Mouse (Mus musculus) cerebellum, adult (tissue): ENCODE data around the gene Dact1.
A peak's percentile ranks its signal among the peaks of the same experiment; 100 is the strongest.

Experiments used
- ATAC-seq: cut with Nextera tagmentation; 2 replicates; pipeline ENCODE4 v1.9.2; 2017; ENCODE audit warnings: mild to moderate bottlenecking, moderate library complexity, mixed read lengths; ENCODE audit not compliant: insufficient number of reproducible peaks, low FRiP score, low TSS enrichment

The Dact1 gene

DNA sequence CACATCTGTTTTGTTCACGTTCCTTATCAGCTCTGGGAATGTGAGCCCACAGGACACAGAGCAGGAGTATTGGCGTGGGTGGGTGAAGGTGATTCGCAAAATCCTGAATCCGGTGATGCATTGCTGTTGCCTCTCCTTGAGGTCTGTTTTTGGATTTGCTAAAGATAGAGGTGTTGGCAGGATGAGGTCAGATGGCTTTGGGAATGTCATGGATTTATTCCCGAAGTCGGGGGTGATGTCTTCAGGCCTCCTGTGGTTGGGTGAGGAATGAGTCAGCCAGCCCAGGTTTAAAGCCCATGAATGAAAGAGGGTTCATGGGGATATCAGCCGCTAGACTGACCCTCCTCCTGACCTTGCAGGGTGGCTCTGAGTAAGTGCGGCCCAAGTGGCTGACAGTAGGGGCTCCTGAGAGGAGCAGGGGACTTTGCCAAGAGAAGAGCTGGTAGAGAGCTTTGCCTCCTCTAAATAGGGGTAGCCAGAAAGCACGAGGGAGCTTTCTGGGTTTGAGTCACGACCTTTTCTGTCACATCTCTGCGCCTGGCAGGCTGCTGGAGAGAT, 27.4 kb downstream of the Dact1 start:
- no peak for ATAC-seq

DNA sequence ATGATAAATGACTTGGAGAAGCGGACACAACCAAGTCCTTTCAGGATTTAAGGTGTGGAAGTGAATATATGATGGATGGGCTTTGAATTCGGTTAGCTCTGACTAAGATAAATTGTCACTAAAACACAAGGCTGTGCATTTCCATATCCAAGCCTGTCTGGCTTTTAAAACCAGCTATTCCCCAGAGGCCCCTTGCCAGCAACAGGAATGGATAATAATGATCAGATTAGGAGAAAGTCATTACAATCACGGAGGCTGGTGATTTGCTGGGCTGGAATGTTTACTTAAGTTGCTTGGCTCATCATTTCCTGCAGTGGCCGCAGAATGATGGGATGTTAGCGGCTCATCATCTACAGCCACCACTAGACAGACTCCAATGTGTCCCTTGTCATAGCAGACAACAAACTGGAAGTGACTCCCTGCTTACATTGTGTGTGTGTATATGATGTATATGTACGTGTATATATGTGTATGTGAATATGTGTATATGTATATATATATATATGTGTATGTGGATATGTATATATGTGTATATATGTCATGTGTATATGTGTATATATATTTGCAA, 28.3 kb downstream of the Dact1 start:
- no peak for ATAC-seq

DNA sequence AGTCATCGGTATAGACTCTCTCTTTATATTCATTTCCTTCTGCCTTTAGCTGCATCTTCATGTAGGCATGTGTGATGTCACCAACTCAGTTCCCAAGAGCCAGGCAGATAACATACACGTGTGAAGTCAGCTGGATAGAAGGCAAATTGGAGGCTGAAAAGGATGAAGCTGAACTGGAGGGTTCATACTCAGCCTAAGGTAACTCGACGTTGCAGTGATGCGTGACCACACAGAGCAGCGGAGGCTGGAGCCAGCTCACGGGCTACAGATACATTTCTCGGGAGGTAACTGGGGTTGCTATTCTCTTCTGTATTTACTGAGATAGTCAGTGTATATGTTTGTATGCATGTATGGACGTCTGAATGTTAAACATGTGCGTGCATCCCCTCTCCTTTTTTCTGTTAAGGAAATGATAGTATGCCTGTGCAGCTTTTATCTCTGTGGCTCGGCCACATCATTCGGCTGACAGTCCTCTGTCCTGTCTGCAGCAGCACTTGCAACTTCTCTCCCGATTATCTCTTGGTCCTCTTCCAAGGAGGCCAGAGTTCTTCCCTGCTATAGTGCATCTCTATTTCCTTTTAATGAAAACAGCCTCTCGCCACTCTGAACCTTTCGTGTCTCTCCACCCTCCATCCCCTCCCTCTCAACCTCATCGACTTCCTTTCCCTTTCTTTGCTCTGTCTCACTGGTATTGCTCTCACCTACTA, 29.6 kb downstream of the Dact1 start:
- ATAC-seq: no peak

DNA sequence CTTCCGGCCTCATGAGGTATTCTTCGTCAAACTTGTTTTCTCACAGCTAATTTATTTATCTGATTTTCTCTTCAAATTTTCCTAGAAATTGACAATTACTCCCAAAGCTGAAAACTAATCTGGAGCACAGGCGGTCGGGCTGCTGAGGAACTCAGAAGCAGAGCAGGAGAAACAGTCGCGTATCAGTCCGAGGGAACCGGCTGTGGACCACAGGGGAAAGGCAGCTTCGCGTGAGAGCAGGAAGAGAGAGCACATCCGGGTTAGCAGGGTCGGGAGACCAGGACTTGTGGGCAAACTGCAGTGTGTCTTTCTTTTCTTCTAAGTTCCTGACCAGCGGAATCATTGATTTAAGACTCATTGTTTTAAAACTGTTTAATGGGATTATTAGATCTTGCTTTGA, 32.7 kb downstream of the Dact1 start:
- no peak for ATAC-seq

DNA sequence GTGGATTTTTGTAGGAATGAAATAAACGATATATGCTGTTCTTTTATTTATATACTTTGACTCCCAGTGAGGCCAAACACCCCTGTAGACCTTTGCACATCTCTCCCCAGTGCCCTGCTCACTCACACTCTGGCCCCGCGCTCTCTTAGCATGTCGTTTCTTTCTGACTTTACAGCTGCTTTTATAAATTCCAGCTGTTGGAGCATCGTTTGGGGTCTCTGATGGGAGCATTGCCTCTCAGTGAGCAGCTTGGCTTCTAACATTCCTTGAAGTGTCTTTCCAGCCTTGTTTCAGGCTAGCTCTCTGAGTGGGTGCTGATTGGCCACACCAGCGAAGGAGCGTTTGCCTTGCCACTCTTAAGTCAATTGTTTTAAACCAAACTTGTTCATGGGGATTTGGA, 35.8 kb downstream of the Dact1 start:
- no peak for ATAC-seq

DNA sequence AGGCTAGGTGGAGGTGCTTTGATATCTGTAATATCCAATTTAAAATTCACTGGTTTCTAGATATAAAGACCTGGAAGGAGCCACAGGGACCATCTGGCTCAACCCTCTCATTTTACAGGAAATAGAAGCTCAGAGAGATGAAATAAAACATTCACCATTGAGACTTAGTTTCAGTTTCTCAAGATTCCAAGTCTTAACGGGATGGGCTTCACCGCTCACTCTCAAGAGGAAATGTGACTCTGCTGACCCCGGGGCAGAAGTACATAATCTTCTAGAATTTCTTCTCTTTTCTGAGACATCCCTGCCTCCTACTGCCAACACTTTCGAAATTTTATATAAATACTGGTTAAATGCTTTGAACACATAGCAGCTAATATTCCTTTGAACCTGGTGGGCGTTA, 36.4 kb downstream of the Dact1 start:
- ATAC-seq: no peak

DNA sequence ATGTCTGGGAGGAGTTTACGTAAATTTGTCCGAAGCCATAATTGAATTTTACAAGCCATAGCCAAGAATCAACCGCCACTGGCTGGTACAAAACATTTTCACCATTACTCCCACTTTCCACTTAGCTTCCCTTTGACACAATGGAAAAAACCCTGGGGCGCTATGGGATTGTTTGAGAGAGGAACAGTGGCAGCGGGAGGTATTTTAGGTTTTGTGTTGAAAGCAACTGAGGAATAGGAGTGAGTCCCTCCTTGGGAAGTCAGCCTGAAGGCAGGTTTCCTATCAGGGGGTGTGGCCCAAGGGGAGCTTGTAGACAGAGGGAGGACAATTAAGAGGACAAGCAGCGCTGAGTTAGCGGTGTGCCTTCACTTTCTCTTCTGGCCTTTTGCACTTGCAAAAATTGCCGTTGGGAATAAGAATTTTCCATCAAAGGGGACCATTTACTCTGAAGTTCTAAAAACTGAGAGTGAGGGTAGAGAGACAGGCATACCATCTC, 38.8 kb downstream of the Dact1 start:
- no peak for ATAC-seq

DNA sequence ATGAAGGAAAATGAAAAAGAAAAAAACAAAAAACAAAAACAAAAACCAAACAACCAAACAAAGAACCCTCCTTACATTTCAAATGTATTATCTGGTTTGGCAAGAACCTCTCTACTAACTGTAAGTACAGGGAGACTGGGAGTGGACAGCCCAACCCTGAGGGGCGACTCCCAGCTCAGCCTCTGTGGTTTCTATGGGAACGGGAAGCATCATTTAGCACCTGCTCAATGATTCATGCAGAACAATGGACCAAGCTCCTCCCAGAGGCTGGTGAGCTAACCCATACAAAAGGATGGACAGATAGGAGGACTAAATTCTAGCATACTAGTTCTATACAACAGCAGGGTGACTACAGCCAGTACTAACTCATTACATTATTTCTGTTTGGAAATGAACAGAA, 40.4 kb downstream of the Dact1 start:
- ATAC-seq: no peak

DNA sequence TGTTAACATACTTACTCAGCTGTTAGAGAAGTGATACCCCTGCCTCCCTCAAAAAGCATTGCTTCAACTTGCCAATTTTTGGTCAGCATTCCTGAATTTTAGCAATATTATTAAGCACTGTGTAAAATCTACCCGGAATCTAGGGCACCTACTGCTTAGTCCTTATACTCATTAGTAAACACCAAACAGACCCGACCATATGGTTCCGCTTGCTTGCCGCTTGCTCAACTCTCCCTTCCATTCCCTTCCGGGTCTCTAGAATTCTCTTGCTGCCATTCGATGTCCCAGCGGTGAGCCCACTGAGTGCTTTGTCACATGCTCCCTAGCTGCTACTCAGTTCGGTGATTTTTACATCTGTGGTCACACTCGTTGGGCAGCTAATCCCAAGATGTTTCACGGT, 45.0 kb downstream of the Dact1 start:
- no peak for ATAC-seq

DNA sequence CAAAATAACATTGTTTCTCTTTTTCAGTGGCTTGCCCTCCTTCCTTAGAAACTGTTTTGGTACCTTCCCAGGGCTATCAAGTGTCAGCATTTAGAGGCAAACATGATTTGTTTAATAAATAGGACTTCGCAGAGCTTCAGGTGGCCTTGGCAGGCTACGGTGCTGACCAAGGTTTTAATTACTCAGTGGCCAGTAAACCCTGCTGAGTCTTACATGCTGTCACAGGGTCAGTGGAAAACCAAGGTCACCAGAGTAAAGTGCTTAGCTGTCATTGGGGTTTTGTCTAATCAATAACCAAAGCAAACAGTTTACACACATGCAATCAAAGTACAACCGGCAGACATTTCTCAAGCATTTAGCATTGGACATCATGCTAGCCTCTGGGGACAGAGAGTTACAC, 45.4 kb downstream of the Dact1 start:
- 0 out of 2 replicates have a peak, but pooled peaks have one; percentile 50 for ATAC-seq

DNA sequence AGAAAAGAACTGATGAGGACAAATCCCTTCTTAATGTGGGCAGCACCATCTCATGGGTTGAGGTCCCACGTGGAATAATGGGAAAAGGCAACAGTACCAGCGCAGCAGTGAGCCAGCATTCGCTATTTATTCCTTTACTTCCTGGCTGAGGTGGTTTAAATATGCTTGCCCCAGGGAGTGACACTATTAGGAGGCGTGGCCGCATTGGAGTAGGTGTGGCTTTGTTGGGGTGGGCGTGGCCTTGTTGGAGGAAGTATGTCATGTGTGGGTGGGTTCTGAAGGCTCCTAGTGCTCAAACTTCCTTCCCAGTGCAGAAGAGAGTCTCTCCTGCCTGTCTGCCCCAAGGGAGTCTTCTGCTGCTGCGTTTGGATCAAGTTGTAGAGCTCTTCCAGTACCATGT, 51.9 kb downstream of the Dact1 start:
- ATAC-seq: no peak

DNA sequence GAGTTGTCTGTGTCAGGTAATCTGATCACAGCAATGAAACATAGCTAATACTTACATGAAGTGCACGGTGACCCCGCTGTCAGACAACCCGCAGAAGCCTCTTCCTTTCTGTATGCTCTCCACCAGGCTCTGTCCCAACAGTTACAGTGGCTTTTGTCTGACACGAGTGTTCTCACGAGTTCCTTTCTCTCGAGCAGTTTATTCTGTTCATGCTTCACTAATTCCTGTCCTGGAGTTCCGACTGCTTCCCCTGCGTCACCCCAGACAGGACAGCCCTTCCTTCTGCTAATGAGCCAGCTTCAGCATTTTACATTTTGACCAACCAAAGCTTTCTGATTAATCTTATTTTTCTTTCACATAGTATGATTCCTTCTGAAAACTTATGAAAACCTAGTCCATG, 52.7 kb downstream of the Dact1 start:
- no peak for ATAC-seq

DNA sequence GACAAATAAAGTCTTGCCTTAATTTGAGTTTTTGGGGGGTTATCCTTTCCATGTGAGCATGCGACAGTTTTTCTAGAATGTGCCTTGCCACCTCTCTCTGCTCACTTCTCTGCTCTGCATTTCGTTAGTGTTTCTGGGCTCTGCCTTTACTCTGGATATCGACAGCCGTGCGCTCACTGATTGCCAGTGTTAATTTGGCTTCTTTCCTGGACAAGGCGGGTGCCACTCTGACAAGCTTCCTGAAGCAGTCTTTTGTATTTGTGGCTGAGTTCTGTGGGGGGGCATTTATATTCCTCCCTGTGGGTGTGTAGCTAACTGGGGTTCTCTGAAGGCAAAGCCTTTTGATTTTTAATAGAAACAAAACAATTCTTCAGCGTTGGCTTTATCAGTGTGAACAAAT, 54.4 kb downstream of the Dact1 start:
- peak; percentile 50 for ATAC-seq

DNA sequence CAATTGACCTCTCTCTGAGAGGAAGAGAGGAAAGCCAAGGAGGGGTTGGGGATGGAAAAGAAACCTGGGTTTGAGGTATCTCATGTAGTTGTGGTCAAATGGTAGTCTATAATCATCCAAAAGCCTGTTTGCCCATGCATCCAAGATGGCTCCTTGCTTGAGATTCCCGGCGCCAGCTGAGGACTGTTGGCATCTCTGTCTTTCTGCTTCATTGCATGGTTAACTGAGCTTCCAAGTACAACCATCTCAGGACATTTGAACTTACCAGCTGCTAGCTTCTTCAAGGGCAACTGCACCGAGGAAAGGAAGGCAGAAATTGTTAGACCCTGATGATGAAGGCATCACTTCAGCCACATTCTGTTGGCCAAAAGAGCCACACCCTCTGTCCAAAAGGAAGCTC, 54.8 kb downstream of the Dact1 start:
- ATAC-seq: no peak

DNA sequence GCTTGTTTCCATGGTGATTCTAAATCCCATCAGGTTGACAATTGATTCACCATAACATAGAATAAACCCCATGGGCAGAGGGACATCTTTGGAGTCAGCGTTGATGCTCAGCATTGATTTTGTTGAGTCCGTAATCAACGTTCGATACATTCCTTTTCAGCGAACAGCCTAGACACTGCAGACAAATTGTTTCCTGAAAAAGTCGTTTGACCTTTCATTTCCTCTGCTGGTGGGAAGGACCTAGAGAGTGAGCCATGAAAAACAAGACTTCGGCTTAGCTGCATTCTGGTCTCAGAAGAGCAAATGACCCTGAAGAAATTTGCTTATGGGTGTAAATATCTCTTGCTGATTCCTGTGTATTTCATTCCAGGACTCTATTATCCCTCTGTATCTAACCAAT, 55.5 kb downstream of the Dact1 start:
- ATAC-seq: no peak

DNA sequence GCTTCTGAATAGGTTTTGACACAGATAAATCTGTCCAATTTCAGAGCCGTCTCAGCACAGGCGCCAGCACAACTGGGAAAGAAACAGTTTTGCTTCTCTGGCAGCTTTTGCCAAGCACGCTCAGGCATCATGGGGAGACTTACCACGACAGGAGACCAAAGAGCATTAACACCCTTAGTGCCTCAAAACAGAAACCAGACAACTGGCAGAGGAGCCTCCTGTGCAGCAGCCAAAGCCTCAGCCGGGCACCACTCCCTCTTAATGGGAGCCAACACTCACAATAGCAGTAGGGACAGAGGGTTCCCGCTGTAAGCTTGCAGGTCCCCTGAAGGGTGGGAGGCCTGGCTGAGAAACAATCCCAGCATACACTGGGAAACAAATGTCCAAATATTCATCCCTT, 56.5 kb downstream of the Dact1 start:
- ATAC-seq: peak; percentile 86

DNA sequence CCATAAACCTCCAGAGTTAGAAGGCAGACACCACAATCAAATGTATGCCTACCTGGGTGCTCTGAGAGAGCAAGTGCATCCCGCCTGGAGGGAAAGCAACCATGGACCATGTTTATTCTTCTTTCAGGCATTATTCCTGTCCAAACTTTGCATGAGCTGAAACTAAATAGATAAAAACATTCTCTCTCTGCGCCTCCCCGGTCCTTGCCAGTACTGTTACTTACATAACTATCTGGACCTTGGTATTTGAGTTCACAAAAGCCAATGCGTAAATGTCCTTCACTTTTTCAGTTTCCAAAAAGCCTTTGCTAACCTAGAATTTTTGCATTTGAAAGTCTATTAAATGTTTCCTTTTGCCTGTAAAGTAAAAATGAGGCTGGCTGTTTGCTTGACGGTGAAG, 58.9 kb downstream of the Dact1 start:
- no peak for ATAC-seq
